Mouse (Mus musculus): ENCODE data around the gene Cmah. TPM values are rescaled to one million over a fixed set of nuclear protein-coding genes. Genes with fewer than 3 reads are reported as not detected.

Cmah gene
- polyA plus RNA-seq, 1 experiment = 7.5 TPM

DNA sequence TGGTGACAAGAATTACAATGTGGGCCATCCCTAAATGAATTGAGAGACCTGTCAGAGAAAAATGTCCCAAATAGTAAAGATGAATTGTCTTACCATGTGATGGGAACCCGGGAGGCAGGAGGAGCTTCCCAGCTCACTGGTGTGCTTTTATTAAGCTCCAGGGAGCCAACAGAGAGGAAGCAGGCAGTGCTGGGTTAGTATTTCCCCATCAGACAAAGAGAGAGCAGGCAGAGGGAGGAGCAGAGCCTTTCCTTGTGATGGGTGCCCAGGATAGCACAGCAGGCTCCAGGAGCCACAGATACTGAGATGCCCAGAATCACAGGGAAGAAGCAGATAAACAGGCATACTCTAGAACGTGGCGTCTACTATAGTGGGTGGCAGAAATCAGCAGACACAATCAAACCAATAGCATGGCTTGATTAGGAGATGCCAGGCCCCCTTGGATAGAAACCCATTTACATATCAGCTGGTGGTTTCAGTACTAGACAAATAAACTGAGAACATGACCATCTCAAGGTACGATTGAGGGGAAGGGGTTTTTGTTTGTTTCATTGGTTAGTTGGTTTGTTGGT, 87.5 kb downstream of the Cmah start:
- TF ChIP-seq CTCF (IDR thresholded peaks at IDR 0.05; ENCODE audit: low read depth, low read length) = no peak
- no peak for TF ChIP-seq POLR2A (IDR thresholded peaks at IDR 0.05; ENCODE audit: borderline replicate concordance, low read depth, low read length)
- Histone ChIP-seq H3K4me1 (ENCODE audit: control insufficient read depth, insufficient read depth, low read length) (peaks cover 29% of the 10 kb centered on the region), H3K27ac (ENCODE audit: insufficient read depth, low read depth, low read length) (no peak overlapping the region), H3K4me3 (ENCODE audit: insufficient read depth, low read length) (no peak overlapping the region)

DNA sequence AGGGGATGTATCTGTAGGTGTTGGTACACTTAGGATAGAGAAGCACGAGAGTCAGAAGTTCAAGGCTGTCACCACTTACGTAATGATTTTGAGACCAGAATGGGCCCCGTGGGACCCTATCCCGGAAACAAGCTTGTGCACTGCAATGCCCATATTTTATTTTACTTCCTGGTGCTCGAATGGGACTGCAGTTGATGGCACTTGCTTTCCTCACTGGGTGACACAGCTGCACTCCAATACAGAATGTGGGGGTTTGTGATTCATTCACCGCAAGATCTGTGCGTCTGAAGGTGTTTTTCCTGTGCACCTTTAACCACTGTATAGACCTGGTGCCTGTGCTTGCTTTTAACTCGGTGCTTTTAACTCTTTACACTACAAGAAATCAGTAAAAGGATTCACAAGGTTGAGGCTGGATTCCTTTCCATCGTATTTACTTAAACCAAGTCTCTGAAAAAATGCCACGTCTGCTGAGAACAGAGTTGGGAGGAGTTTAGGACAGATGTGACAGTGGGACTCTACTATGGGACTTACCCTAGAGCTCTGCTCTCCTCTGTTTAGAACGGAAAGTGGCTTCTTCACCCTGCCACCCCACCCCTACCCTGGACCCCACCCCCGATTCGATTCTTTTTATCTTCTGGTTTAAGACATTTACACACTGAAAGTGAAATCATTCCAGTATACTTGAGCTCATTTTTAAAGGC, 88.5 kb downstream of the Cmah start:
- no peak for TF ChIP-seq CTCF (IDR thresholded peaks at IDR 0.05; ENCODE audit: low read depth, low read length)
- TF ChIP-seq POLR2A (IDR thresholded peaks at IDR 0.05; ENCODE audit: borderline replicate concordance, low read depth, low read length) = no peak
- Histone ChIP-seq H3K4me3 (ENCODE audit: insufficient read depth, low read length) (no peak overlapping the region), H3K4me1 (ENCODE audit: control insufficient read depth, insufficient read depth, low read length) (peaks cover 29% of the 10 kb centered on the region), H3K27ac (ENCODE audit: insufficient read depth, low read depth, low read length) (no peak overlapping the region)

- H3K4me1 ChIP-seq (ENCODE audit: control insufficient read depth, insufficient read depth, low read length) = peaks cover 29% of the 10 kb centered on the region
- H3K4me3 ChIP-seq (ENCODE audit: insufficient read depth, low read length) = no peak overlapping the region
- no peak for TF ChIP-seq POLR2A (IDR thresholded peaks at IDR 0.05; ENCODE audit: borderline replicate concordance, low read depth, low read length)
- TF ChIP-seq CTCF (IDR thresholded peaks at IDR 0.05; ENCODE audit: low read depth, low read length) = peak; percentile 86
- no peak overlapping the region for H3K27ac ChIP-seq (ENCODE audit: insufficient read depth, low read depth, low read length)
Observed at GRCm38 (mm10) chr13:24416409-24416808, 89.2 kb downstream of the Cmah start.

DNA sequence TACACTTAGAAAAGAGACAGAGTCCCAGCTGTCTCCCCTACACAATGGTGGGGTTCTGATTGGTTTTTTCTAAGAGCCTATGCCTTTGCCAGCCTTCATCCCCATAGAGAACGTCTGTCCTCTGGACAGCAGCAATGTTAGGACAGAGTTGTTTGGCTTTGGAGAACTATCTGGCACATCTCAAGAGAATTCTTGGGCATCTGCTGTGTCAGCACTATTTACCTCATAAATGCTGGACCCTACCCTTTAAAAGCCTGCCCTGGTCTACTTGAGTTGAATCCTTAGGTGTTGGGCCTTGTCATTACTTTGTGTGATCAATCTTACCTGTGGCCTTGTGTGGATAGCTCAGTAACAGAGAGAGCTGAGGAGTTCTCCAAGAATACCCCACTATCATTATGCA, 90.8 kb downstream of the Cmah start:
- TF ChIP-seq POLR2A (IDR thresholded peaks at IDR 0.05; ENCODE audit: borderline replicate concordance, low read depth, low read length) (no peak), CTCF (IDR thresholded peaks at IDR 0.05; ENCODE audit: low read depth, low read length) (no peak)
- no peak overlapping the region for H3K4me3 ChIP-seq (ENCODE audit: insufficient read depth, low read length)
- H3K27ac ChIP-seq (ENCODE audit: insufficient read depth, low read depth, low read length) = no peak overlapping the region
- peaks cover 26% of the 10 kb centered on the region for H3K4me1 ChIP-seq (ENCODE audit: control insufficient read depth, insufficient read depth, low read length)

DNA sequence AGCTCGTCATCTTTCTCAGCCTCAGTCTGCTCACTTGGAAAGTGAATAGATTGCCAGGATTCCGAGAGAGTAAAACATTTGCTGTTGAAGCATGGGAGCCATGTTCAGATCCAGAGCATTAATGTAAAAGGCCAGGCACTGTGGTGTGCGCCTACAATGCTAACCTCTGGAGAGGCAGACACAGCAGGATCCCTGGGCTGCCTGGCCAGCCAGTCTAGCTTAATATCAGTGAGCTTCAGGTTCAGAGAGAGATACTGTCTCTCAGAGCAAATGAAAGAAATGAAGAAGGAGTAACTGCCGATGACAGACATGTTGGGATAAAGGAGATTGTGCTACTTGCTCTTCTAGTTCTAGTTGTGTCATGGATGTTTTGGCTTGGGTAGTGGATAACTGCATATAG, 91.6 kb downstream of the Cmah start:
- no peak for TF ChIP-seq CTCF (IDR thresholded peaks at IDR 0.05; ENCODE audit: low read depth, low read length)
- TF ChIP-seq POLR2A (IDR thresholded peaks at IDR 0.05; ENCODE audit: borderline replicate concordance, low read depth, low read length) = no peak
- peaks cover 22% of the 10 kb centered on the region for H3K4me1 ChIP-seq (ENCODE audit: control insufficient read depth, insufficient read depth, low read length)
- H3K4me3 ChIP-seq (ENCODE audit: insufficient read depth, low read length) = no peak overlapping the region
- H3K27ac ChIP-seq (ENCODE audit: insufficient read depth, low read depth, low read length) = no peak overlapping the region

GRCm38 (mm10) chr13:24419560-24420250, 92.5 kb downstream of the Cmah start:
- Histone ChIP-seq H3K27ac (ENCODE audit: insufficient read depth, low read depth, low read length) (no peak overlapping the region), H3K4me3 (ENCODE audit: insufficient read depth, low read length) (no peak overlapping the region), H3K4me1 (ENCODE audit: control insufficient read depth, insufficient read depth, low read length) (peaks cover 16% of the 10 kb centered on the region)
- no peak for TF ChIP-seq POLR2A (IDR thresholded peaks at IDR 0.05; ENCODE audit: borderline replicate concordance, low read depth, low read length)
- TF ChIP-seq CTCF (IDR thresholded peaks at IDR 0.05; ENCODE audit: low read depth, low read length) = no peak

DNA sequence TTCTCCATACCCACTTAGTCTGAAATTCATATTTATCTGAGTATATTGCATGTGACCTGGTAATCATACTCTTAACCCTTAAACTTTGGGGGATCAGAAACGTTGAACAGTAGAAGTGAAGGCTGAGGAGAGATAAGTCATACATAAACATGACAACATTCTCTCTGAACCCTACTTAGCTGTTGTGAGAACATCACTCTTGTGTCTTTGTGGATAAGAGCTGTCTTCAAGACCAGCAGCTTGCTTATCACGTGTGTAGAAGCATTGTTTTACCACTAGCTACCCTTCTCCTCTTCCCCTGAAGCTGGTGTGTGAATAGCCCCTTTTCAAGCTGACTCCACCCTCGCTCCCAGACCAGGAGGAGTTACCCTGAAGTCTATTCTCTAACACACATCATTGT, 94.8 kb downstream of the Cmah start:
- no peak for TF ChIP-seq CTCF (IDR thresholded peaks at IDR 0.05; ENCODE audit: low read depth, low read length)
- no peak for TF ChIP-seq POLR2A (IDR thresholded peaks at IDR 0.05; ENCODE audit: borderline replicate concordance, low read depth, low read length)
- Histone ChIP-seq H3K27ac (ENCODE audit: insufficient read depth, low read depth, low read length) (no peak overlapping the region), H3K4me1 (ENCODE audit: control insufficient read depth, insufficient read depth, low read length) (peaks cover 3% of the 10 kb centered on the region; the same call in 1 of the 2 replicates), H3K4me3 (ENCODE audit: insufficient read depth, low read length) (no peak overlapping the region)

DNA sequence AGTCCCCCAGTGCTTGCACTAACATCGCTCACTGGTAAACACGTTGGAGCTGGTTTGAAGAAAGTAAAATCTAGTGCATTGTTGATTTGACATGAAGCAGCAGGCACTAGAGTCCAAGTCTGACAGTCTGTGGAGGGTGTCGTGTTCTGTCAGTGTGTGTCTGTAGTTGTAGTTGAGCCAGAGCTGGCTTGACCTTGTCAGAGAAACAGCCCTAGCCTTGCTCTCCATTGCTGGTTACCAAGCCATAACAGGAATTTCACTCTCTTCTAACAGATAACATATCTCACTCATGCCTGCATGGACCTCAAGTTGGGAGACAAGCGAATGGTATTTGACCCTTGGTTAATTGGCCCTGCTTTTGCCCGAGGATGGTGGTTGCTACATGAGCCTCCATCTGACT, 103.0 kb downstream of the Cmah start:
- TF ChIP-seq CTCF (IDR thresholded peaks at IDR 0.05; ENCODE audit: low read depth, low read length) = no peak
- no peak for TF ChIP-seq POLR2A (IDR thresholded peaks at IDR 0.05; ENCODE audit: borderline replicate concordance, low read depth, low read length)
- Histone ChIP-seq H3K4me3 (ENCODE audit: insufficient read depth, low read length) (no peak overlapping the region), H3K4me1 (ENCODE audit: control insufficient read depth, insufficient read depth, low read length) (peaks cover 3% of the 10 kb centered on the region; the same call in 1 of the 2 replicates), H3K27ac (ENCODE audit: insufficient read depth, low read depth, low read length) (no peak overlapping the region)

DNA sequence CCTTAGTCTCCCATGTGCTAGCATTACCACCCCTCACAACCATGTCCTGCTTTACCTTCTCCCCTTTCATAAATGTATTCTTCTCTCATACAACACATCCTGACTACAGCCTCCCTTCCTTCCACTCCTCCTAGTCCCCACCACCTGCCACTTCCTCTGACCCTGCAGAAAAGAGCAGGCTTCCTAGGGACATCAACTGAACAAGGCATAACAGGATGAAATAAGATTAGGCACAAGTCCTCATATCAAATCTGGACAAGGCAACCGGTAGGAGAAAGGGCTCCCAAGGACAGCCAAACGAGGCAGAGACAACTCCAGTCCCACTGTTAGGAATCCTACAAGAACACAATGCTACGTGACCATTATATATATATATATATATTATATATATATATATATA, 104.4 kb downstream of the Cmah start:
- H3K4me3 ChIP-seq (ENCODE audit: insufficient read depth, low read length) = no peak overlapping the region
- TF ChIP-seq CTCF (IDR thresholded peaks at IDR 0.05; ENCODE audit: low read depth, low read length) = no peak
- no peak for TF ChIP-seq POLR2A (IDR thresholded peaks at IDR 0.05; ENCODE audit: borderline replicate concordance, low read depth, low read length)
- no peak overlapping the region for H3K27ac ChIP-seq (ENCODE audit: insufficient read depth, low read depth, low read length)
- H3K4me1 ChIP-seq (ENCODE audit: control insufficient read depth, insufficient read depth, low read length) = peaks cover under 1% of the 10 kb centered on the region; the same call in 1 of the 2 replicates

DNA sequence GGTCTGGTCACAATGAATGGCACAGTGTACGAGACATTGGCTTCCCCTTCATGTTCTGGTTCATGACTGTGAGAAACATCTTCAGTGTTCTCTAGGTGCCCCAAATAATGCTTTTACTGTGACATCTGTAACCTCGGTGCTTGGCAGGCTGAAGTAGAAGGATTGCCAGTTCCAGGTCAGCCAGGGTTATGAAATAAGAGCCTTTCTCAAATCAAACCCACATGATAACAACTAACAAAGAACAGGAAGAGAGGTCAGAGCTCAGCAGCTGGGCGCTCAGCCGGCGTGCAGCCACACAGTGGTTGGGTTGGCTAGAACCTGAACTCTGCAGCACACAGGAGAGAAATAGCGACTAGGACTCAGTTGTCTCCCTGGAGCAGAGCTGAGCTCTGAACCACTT, 115.1 kb downstream of the Cmah start:
- H3K4me1 ChIP-seq (ENCODE audit: control insufficient read depth, insufficient read depth, low read length) = peaks cover 36% of the 10 kb centered on the region
- no peak overlapping the region for H3K4me3 ChIP-seq (ENCODE audit: insufficient read depth, low read length)
- TF ChIP-seq POLR2A (IDR thresholded peaks at IDR 0.05; ENCODE audit: borderline replicate concordance, low read depth, low read length) = no peak
- no peak for TF ChIP-seq CTCF (IDR thresholded peaks at IDR 0.05; ENCODE audit: low read depth, low read length)
- H3K27ac ChIP-seq (ENCODE audit: insufficient read depth, low read depth, low read length) = no peak overlapping the region
